Mouse (Mus musculus): ENCODE results near the gene Cgas. TPM values are rescaled to one million over a fixed set of nuclear protein-coding genes. Genes with fewer than 3 reads are reported as not detected.

The Cgas gene
- polyA plus RNA-seq, 1 experiment from 2014 or later: 0.54 TPM

GRCm38 (mm10) chr9:78442237-78442578 lies 829 bp downstream of the Cgas start:
- peak overlapping the region; percentile 39 for H3K4me3 ChIP-seq (replicated peaks; ENCODE audit: low read length)
- peak overlapping the region; percentile 45 for H3K9ac ChIP-seq (replicated peaks; ENCODE audit: low read depth, low read length)
- peaks cover 48% of the 10 kb centered on the region for H3K27me3 ChIP-seq (replicated peaks; ENCODE audit: control insufficient read depth, insufficient read depth, low read length)
- no peak overlapping the region for H3K27ac ChIP-seq (ENCODE audit: low read length)
- H3K4me1 ChIP-seq (replicated peaks; ENCODE audit: control insufficient read depth, insufficient read depth, low read length): peaks cover 10% of the 10 kb centered on the region
- no peaks in the 10 kb centered on the region for H3K36me3 ChIP-seq (ENCODE audit: control insufficient read depth, insufficient read depth)
- peak overlapping the region; percentile 52 for H3K4me2 ChIP-seq (ENCODE audit: low read length)
- no peak for ATAC-seq
- 2% methylated on average over 9 of the region's 9 CpGs for WGBS
- H3K9me3 ChIP-seq (ENCODE audit: control insufficient read depth, low read length): no peaks in the 10 kb centered on the region

- peaks cover 43% of the 10 kb centered on the region for H3K27me3 ChIP-seq (replicated peaks; ENCODE audit: control insufficient read depth, insufficient read depth, low read length)
- no peak overlapping the region for H3K27ac ChIP-seq (ENCODE audit: low read length)
- no peak overlapping the region for H3K9ac ChIP-seq (replicated peaks; ENCODE audit: low read depth, low read length)
- H3K4me3 ChIP-seq (replicated peaks; ENCODE audit: low read length): no peak overlapping the region
- H3K36me3 ChIP-seq (ENCODE audit: control insufficient read depth, insufficient read depth): no peaks in the 10 kb centered on the region
- no peak for ATAC-seq
- no peaks in the 10 kb centered on the region for H3K9me3 ChIP-seq (ENCODE audit: control insufficient read depth, low read length)
- WGBS: 63% methylated on average over 5 of the region's 5 CpGs
- H3K4me2 ChIP-seq (ENCODE audit: low read length): no peak overlapping the region
- peaks cover 10% of the 10 kb centered on the region for H3K4me1 ChIP-seq (replicated peaks; ENCODE audit: control insufficient read depth, insufficient read depth, low read length)
Measured at GRCm38 (mm10) chr9:78439426-78439825, 3.6 kb downstream of the Cgas start.

- Histone ChIP-seq H3K4me3 (replicated peaks; ENCODE audit: low read length) (no peak overlapping the region), H3K4me1 (replicated peaks; ENCODE audit: control insufficient read depth, insufficient read depth, low read length) (peaks cover 2% of the 10 kb centered on the region; the same call in 1 of the 2 replicates), H3K27ac (ENCODE audit: low read length) (no peak overlapping the region), H3K9ac (replicated peaks; ENCODE audit: low read depth, low read length) (no peak overlapping the region), H3K4me2 (ENCODE audit: low read length) (no peak overlapping the region), H3K36me3 (ENCODE audit: control insufficient read depth, insufficient read depth) (no peaks in the 10 kb centered on the region), H3K27me3 (replicated peaks; ENCODE audit: control insufficient read depth, insufficient read depth, low read length) (no peaks in the 10 kb centered on the region), H3K9me3 (ENCODE audit: control insufficient read depth, low read length) (no peaks in the 10 kb centered on the region)
- no peak for ATAC-seq
- 83% methylated on average over 5 of the region's 5 CpGs for whole genome bisulfite sequencing
Measured at GRCm38 (mm10) chr9:78432471-78432870, 10.6 kb downstream of the Cgas start.

GRCm38 (mm10) chr9:78430486-78430885 lies 12.6 kb downstream of the Cgas start:
- no peaks in the 10 kb centered on the region for H3K27me3 ChIP-seq (replicated peaks; ENCODE audit: control insufficient read depth, insufficient read depth, low read length)
- no peak overlapping the region for H3K4me3 ChIP-seq (replicated peaks; ENCODE audit: low read length)
- H3K4me1 ChIP-seq (replicated peaks; ENCODE audit: control insufficient read depth, insufficient read depth, low read length): peaks cover 3% of the 10 kb centered on the region; the same call in 1 of the 2 replicates
- H3K9ac ChIP-seq (replicated peaks; ENCODE audit: low read depth, low read length): no peak overlapping the region
- ATAC-seq: no peak
- no peak overlapping the region for H3K27ac ChIP-seq (ENCODE audit: low read length)
- WGBS: 82% methylated on average over 6 of the region's 6 CpGs
- H3K9me3 ChIP-seq (ENCODE audit: control insufficient read depth, low read length): no peaks in the 10 kb centered on the region
- H3K4me2 ChIP-seq (ENCODE audit: low read length): no peak overlapping the region
- H3K36me3 ChIP-seq (ENCODE audit: control insufficient read depth, insufficient read depth): no peaks in the 10 kb centered on the region

DNA sequence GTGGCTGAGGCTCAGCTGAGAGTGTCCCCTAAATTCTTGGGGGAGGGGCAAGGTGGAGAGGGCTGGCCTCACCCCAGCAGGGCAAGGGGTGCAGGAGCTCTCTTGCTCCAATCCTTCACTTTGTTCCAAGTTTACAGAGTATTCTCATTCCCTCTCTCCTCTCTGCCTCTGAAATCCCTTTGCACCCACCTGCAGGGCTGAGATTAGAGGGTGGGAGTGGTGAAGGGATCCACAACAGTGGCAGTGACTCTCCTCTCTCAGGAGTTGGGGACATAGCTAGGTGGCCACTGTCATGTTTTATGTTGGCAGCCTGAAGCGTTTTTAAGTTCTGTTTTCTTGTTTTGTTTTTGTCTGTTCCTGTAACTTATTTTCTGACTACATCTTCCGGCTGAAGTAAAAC lies 13.5 kb downstream of the Cgas start:
- Histone ChIP-seq H3K9me3 (ENCODE audit: control insufficient read depth, low read length) (no peaks in the 10 kb centered on the region), H3K4me3 (replicated peaks; ENCODE audit: low read length) (no peak overlapping the region), H3K36me3 (ENCODE audit: control insufficient read depth, insufficient read depth) (no peaks in the 10 kb centered on the region), H3K9ac (replicated peaks; ENCODE audit: low read depth, low read length) (no peak overlapping the region), H3K4me2 (ENCODE audit: low read length) (no peak overlapping the region), H3K27ac (ENCODE audit: low read length) (no peak overlapping the region), H3K4me1 (replicated peaks; ENCODE audit: control insufficient read depth, insufficient read depth, low read length) (peaks cover 3% of the 10 kb centered on the region; the same call in 1 of the 2 replicates), H3K27me3 (replicated peaks; ENCODE audit: control insufficient read depth, insufficient read depth, low read length) (no peaks in the 10 kb centered on the region)
- WGBS: 54% methylated on average over 2 of the region's 2 CpGs
- no peak for ATAC-seq

GRCm38 (mm10) chr9:78428870-78429432 lies 14.1 kb downstream of the Cgas start:
- Histone ChIP-seq H3K27me3 (replicated peaks; ENCODE audit: control insufficient read depth, insufficient read depth, low read length) (no peaks in the 10 kb centered on the region), H3K27ac (ENCODE audit: low read length) (no peak overlapping the region), H3K36me3 (ENCODE audit: control insufficient read depth, insufficient read depth) (no peaks in the 10 kb centered on the region), H3K9ac (replicated peaks; ENCODE audit: low read depth, low read length) (no peak overlapping the region), H3K4me1 (replicated peaks; ENCODE audit: control insufficient read depth, insufficient read depth, low read length) (peaks cover 3% of the 10 kb centered on the region; the same call in 1 of the 2 replicates), H3K4me2 (ENCODE audit: low read length) (no peak overlapping the region), H3K9me3 (ENCODE audit: control insufficient read depth, low read length) (no peaks in the 10 kb centered on the region), H3K4me3 (replicated peaks; ENCODE audit: low read length) (no peak overlapping the region)
- no peak for ATAC-seq
- 87% methylated on average over 4 of the region's 4 CpGs for WGBS

DNA sequence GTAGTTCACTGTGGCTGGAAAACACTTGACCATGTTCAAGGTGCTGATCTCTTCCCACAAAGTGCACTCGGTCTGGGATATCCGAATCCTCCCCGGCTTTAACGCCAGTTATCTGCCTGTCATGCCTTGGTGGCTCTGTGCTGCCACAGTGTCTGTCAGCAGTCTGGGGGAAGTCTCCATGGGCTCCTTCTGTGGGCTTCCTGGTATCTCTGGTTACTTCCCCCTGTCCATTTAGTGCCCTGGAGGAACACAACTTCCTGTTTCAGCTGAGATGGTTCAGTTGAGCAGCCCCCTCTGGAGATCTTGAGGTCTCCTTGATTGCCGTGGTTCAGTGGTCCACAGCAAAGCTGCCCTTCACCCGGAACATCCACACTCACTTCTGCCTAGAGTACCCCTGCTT lies 14.9 kb downstream of the Cgas start:
- no peak overlapping the region for H3K4me2 ChIP-seq (ENCODE audit: low read length)
- no peak overlapping the region for H3K9ac ChIP-seq (replicated peaks; ENCODE audit: low read depth, low read length)
- WGBS: 85% methylated on average over 6 of the region's 6 CpGs
- H3K27me3 ChIP-seq (replicated peaks; ENCODE audit: control insufficient read depth, insufficient read depth, low read length): no peaks in the 10 kb centered on the region
- no peak for ATAC-seq
- H3K4me1 ChIP-seq (replicated peaks; ENCODE audit: control insufficient read depth, insufficient read depth, low read length): peaks cover 3% of the 10 kb centered on the region; the same call in 1 of the 2 replicates
- no peaks in the 10 kb centered on the region for H3K36me3 ChIP-seq (ENCODE audit: control insufficient read depth, insufficient read depth)
- H3K4me3 ChIP-seq (replicated peaks; ENCODE audit: low read length): no peak overlapping the region
- H3K9me3 ChIP-seq (ENCODE audit: control insufficient read depth, low read length): no peaks in the 10 kb centered on the region
- no peak overlapping the region for H3K27ac ChIP-seq (ENCODE audit: low read length)

DNA sequence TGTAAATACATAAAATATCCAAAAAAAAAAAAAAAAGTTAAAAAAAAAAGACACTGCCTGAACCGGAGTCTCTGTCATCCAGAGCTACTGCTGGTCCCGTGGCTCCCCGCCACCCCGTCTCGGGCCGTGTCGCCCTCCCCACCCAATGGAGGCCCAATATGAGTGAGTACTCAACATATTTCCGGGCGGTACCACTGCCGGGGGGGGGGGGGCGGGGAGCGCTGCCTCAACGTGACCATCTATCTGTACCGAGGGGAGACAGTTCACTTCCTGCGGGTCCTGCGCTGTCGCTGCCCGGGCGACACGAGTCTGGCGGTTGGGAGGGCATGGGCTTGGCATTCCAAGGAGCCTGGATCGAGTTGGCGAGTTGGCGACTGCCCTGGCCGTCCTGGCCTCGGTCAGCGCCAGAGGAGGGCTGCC lies 15.7 kb downstream of the Cgas start:
- H3K36me3 ChIP-seq (ENCODE audit: control insufficient read depth, insufficient read depth): no peaks in the 10 kb centered on the region
- peaks cover 3% of the 10 kb centered on the region; the same call in 1 of the 2 replicates for H3K4me1 ChIP-seq (replicated peaks; ENCODE audit: control insufficient read depth, insufficient read depth, low read length)
- H3K27ac ChIP-seq (ENCODE audit: low read length): no peak overlapping the region
- H3K27me3 ChIP-seq (replicated peaks; ENCODE audit: control insufficient read depth, insufficient read depth, low read length): no peaks in the 10 kb centered on the region
- ATAC-seq: no peak
- no peaks in the 10 kb centered on the region for H3K9me3 ChIP-seq (ENCODE audit: control insufficient read depth, low read length)
- peak overlapping the region; percentile 49 for H3K9ac ChIP-seq (replicated peaks; ENCODE audit: low read depth, low read length)
- peak overlapping the region; percentile 35 for H3K4me3 ChIP-seq (replicated peaks; ENCODE audit: low read length)
- H3K4me2 ChIP-seq (ENCODE audit: low read length): peak overlapping the region; percentile 53
- WGBS: 38% methylated on average over 26 of the region's 27 CpGs

DNA sequence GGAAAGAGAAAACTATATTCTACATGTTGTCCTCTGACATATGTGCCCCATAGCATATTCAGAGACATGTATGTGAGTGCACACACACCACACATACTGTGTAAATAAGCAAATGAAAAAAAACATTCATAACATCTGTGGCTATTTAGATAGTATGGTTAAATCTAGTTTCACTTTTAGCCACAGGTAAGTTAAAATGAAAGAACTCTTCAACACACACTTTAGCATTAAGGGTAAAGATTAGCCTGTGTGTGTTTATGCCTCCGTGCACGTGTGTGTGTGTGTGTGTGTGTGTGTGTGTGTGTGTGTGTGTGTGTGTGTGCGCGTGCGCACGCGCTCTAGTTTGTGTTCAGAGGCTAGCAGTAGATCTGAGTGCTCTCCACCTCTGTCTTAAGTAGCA lies 41.4 kb downstream of the Cgas start:
- peaks cover 11% of the 10 kb centered on the region for H3K27me3 ChIP-seq (replicated peaks; ENCODE audit: control insufficient read depth, insufficient read depth, low read length)
- H3K36me3 ChIP-seq (ENCODE audit: control insufficient read depth, insufficient read depth): no peaks in the 10 kb centered on the region
- WGBS: 92% methylated on average over 7 of the region's 7 CpGs
- H3K9ac ChIP-seq (replicated peaks; ENCODE audit: low read depth, low read length): no peak overlapping the region
- no peaks in the 10 kb centered on the region for H3K9me3 ChIP-seq (ENCODE audit: control insufficient read depth, low read length)
- no peak overlapping the region for H3K27ac ChIP-seq (ENCODE audit: low read length)
- no peak overlapping the region for H3K4me3 ChIP-seq (replicated peaks; ENCODE audit: low read length)
- H3K4me2 ChIP-seq (ENCODE audit: low read length): no peak overlapping the region
- no peaks in the 10 kb centered on the region for H3K4me1 ChIP-seq (replicated peaks; ENCODE audit: control insufficient read depth, insufficient read depth, low read length)
- ATAC-seq: no peak

DNA sequence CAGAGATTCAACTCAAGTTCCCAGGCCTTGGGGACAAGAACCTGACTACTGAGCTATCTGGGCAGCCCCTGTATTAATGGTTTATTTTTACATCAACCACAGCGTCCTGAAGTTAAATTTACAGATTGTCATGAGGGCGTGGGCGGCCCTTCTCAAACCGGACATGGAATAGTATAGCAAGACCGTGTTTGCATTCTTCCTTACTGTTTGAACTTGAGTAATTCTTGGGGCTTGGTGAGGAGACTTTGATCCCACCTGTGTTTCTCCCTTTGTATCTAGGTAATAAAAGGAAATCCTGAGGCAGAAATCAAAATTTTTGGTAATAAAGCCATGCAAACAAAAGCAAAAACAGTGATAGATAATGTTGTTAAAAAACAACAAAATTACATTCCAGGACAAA lies 42.5 kb downstream of the Cgas start:
- Histone ChIP-seq H3K9ac (replicated peaks; ENCODE audit: low read depth, low read length) (no peak overlapping the region), H3K36me3 (ENCODE audit: control insufficient read depth, insufficient read depth) (no peaks in the 10 kb centered on the region), H3K27me3 (replicated peaks; ENCODE audit: control insufficient read depth, insufficient read depth, low read length) (peaks cover 19% of the 10 kb centered on the region), H3K4me1 (replicated peaks; ENCODE audit: control insufficient read depth, insufficient read depth, low read length) (peaks cover 7% of the 10 kb centered on the region), H3K9me3 (ENCODE audit: control insufficient read depth, low read length) (no peaks in the 10 kb centered on the region), H3K4me3 (replicated peaks; ENCODE audit: low read length) (no peak overlapping the region), H3K4me2 (ENCODE audit: low read length) (no peak overlapping the region), H3K27ac (ENCODE audit: low read length) (no peak overlapping the region)
- 93% methylated on average over 5 of the region's 5 CpGs for WGBS
- no peak for ATAC-seq

All from forebrain, embryonic 16.5 days (tissue).